Mouse (Mus musculus): ENCODE measurements around the gene G6pc3.

G6pc3 gene

DNA sequence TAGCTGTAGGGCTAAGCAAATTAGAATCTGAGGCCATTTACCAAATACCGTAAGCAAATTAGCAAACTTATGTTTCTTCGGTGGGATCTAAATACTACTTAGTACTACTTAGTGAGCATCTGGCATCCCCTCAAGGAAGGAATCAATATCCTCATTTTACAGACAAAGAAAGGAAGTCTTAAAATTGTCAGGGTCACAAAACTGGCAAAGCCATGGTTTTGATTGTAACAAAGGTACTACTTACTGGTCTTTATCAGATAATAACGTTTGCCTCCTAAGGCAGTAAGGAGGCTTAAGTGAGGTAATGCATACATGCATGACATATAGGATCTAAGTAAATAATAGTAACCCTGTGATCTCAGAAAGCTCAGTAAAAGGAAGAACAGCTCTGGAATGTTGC is 3.7 kb upstream of the G6pc3 start:
- no peak for ATAC-seq (ENCODE audit: insufficient number of reproducible peaks, low FRiP score, low TSS enrichment)

DNA sequence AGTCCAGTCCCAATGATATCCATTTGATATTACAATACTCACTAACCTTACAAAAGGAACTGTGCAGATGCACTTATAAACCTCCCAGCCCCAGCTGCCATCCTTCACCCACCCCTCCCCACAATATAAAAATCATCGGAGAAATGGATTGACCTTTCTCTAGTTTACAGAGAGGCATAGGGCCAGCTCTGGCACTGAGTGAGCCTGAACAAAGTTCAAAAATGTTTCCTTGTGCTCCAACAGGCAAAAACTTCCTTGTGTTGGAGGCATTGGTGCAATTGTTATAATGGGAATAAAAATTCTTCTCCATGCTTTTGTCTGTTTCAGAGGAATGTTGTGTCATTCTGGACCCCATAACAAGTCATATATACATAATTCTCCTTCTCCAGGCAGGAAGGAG is 3.2 kb upstream of the G6pc3 start:
- no peak for ATAC-seq (ENCODE audit: insufficient number of reproducible peaks, low FRiP score, low TSS enrichment)

DNA sequence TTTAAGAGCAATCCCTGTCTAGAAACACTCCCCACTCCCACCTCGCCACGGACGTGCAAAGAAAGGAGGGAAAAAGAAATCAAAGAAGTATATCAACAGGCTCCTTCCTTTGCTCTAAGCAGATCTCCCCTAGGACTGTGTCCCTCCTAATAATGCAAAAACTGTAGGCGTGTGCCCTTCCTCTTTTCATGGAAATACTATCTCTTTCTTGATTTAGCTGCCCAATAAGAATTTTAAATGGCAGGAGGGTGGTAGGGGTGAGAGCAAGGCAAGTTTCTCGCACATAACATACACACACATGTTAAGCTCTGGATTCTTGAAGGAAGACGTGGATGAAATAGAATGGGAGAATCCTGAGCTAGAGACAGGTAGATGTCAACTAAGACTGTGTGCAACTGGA is 440 bp upstream of the G6pc3 start:
- ATAC-seq (ENCODE audit: insufficient number of reproducible peaks, low FRiP score, low TSS enrichment) = no peak

DNA sequence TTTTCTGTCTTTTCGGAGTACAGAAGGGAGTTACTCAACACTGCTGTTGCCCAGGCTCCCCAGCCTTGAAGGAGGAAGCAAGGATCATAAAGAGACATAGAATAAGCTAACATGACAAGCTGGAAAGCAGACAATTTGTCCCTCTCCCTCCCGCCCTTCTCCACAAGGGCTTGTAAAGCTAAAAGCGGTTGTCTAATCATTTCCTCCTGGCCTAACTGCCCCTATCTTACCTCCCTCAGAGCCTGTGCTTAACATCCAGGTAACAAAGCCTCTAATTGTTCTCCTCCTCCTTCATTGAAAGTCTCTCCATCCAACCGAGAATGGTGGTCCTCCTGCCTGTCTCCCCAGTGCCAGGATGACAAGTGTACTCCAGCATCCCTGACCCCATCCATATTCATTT is 1.4 kb downstream of the G6pc3 start:
- no peak for ATAC-seq (ENCODE audit: insufficient number of reproducible peaks, low FRiP score, low TSS enrichment)

DNA sequence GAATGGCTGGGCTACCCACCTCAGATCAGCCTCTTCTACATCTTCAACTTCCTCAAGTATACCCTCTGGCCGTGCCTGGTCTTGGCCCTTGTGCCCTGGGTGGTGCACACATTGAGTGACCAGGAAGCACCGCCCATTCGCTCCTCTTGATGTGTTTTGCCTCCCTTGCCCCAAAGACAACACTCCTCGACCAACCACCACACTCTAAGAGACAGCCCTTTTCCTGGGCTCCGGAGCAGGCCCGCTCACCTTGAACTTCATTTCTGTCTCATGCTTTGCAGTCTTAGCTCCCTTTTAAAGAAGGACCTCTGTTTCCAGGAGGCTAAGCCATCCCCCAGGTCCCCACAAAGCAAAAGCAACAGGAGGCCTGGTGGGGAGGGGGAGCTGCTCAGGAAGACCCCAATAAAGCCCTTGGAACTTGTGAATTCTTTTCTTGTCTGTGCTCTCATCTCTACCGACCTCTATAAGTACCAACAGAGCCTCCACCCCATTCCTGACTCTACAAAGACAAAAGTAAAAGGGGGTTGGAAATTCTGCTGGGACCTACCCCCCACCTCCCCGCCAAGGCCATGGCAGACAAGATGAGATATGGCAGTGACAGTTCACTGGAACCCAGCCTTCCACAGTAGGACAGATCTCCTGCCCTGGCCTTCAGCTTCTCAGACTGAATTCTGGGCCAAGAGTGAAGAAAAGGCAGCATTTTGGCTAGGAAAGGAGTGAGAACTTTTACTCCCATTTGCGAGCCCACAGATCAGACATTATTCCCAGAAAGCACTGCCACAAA is 4.4 kb downstream of the G6pc3 start:
- no peak for ATAC-seq (ENCODE audit: insufficient number of reproducible peaks, low FRiP score, low TSS enrichment)

DNA sequence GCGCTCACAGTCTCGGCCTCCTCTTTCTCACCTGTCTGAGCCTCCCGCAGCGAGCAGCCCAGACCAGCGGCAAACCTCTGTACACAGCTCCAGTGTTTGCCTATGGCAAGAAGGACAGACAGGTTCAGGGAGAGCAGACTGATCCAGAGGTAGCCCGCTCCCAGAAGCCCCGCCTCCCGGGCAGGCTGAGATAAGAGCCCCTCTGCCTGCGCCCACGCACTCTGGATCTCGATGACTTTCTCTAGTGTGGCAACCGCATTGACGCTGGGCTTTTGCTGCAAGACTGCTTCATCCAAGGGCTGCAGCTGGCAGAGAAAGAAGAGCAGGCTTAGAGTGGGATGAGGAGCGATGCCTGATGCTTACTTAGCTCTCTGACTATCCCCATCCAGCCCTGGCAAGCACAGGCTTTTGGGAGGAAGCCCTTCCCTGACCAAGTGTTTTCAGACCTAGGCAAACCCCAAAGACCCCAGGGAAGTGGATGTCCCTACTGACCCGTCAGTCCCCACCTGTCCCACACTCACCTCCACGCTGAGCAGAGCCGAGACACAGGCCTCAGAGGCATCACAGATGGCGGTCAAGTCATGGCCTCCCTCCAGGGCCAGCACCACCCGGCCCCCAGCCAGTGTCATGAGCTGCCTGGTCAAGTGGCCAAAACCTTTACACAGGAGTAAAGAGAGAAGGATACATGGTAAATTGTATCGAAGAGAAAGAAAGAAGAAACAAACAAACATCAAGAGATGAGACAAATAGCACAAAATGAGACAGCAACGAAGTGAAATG is 6.8 kb downstream of the G6pc3 start:
- ATAC-seq (ENCODE audit: insufficient number of reproducible peaks, low FRiP score, low TSS enrichment) = no peak

DNA sequence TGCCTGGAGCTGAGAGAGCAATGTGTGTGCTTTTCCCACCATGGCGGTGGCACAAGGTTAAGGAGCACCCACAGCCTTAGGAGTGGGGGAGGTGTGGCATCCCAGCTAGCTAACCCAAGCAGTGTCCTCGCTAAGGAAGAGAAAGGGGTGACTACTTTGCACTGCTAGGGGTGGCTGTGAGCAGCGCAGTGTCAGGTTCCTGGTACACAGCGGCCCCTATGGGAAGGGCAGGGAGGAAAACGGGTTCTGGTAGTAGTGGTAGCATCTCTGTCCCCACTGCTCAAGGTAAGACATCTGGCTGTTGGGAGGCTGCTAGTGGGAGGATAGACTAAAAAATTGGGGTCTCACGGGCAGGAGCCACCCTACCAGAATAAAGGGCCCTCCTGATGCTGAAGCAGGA is 8.8 kb downstream of the G6pc3 start:
- ATAC-seq (ENCODE audit: insufficient number of reproducible peaks, low FRiP score, low TSS enrichment) = no peak

DNA sequence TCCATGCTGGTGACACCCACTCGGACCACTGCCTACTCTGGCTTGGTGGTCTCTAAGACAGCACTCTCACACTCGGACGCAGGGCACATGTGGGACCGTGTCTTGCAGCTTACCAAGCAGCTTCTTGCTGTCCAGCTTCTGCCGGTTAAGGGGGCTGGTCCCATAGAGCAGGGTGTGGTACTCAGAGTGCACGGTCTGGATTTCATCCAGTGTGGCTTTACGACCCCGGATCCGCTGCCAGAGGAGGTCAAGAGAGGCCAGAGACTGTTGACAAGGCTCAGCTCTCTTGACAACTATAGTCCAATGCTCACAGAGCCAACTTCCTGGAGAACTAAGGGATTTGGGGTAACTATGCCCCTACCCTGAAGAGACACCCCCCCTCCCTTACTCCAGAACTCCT is 10.4 kb downstream of the G6pc3 start:
- ATAC-seq (ENCODE audit: insufficient number of reproducible peaks, low FRiP score, low TSS enrichment) = no peak

DNA sequence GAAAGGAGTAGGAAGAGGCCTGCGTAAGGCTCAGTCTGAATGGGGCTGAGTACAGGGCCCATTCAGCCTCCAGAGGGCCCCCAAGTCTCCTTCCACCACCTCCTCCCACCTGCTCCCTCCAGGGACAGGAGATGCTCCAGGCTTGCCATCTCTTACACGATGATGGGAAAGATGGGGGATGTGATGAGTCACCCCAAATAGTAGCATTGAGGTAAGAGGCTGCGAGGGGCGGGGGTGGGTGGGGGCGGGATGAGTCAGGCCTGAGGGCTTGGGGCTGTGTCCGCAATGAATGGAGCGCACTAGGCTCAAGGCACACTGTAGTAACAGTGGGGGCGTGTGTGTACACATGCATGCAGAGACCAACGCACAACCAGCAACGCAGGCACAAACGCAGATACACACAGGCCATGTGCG is 12.0 kb downstream of the G6pc3 start:
- no peak for ATAC-seq (ENCODE audit: insufficient number of reproducible peaks, low FRiP score, low TSS enrichment)

DNA sequence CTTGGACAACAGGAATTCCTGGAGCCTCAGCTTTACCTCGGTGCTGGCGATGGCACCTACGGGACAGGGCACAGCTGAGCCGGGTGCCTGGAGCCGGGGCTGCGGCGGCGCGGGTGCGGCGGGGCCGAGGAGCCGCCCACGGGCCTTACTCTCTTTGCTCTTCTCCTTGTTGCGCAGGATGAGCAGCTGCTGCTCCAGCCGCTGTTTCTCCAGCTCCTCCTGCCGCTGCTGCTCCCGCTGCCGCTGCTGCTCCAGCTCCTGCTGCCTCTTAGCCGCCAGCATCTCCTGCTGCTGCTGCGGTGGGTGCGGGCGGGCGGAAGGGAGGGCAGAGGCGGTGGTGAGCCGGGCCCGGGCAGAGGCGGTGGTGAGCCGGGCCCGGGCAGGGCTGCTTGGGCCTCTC is 17.1 kb downstream of the G6pc3 start:
- ATAC-seq (ENCODE audit: insufficient number of reproducible peaks, low FRiP score, low TSS enrichment) = no peak

DNA sequence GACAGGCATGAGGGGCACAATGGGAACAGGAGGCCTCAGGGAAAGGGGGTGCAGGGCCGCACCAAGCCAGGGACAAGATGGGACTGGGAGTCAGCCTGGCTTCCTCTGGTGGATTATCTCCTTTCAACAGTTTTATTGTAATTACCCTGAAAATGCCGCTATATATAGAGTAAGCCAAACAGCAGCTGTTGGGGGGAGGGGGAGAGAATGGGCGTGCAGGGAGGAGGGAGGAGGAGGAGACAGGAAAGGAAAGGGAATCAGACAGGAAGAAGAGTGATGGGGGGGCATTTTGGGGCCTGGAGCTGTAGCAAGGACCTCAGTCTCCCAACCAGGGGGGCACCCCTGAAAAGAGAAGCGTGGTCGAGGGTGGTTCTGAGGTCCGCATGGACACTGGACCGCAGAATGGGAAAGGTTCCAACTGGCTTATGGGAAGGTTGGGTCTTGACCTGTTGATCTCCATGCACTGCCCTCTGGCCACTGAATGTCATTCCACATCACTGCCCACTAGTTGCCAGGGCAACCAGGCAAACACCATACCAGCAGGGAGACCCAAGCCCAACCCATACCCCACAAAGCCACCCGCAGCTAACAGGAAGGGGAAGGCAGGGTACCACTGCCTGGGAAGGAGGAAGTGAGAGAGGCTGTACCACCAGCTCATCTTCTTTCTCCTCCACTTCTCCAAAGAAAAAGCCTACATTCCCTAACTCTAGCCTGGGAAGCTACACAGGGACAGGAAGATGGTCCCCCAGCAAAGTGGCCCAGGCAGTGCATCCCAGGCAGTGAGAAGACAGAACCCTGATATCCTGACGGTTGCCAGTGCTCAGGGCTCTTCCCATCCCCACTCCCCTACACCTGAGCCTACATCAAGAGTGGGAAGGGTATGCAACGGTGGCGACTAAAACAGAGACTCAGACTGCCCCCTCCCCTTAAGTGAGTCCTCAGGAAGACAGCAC is 18.7 kb downstream of the G6pc3 start:
- no peak for ATAC-seq (ENCODE audit: insufficient number of reproducible peaks, low FRiP score, low TSS enrichment)

DNA sequence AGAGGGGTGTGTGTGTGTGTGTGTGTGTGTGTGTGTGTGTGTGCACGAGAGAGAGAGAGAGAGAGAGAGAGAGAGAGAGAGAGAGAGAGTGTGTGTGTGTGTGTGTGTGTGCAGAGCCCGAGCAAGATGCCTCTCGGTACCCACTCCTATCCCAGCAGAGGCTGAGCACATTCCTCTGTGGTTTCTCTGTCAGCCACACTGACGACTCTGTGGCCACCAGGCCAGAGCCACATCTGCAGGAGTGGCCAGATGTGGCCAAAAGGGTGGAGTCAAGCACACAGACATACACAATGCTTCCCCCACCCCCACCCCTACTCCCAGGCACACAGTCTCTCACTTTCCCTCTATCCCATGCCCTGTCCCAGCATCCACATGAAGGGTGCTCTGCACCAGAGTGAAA is 19.4 kb downstream of the G6pc3 start:
- ATAC-seq (ENCODE audit: insufficient number of reproducible peaks, low FRiP score, low TSS enrichment) = no peak

DNA sequence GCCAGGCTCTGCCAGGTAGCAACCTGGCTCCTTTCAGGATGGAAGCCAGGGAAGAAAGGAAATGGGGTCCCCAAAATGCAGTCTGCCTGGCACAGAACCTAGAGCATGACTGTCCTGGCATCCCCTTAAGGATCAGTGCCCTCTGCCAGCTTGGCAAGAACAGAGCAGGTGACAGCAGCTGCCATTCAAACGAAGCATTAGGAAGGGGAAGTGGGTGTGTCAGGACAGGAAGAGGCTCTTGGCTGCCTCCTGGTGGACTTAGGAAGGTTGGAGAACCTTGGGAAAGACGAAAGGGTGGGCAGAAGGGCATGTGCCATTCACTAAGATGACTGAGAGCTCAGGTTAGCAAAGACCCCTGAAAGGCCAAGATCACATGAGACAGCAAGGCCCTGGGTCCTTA is 20.3 kb downstream of the G6pc3 start:
- peak; percentile 56; the same call in 1 of the 2 replicates for ATAC-seq (ENCODE audit: insufficient number of reproducible peaks, low FRiP score, low TSS enrichment)

DNA sequence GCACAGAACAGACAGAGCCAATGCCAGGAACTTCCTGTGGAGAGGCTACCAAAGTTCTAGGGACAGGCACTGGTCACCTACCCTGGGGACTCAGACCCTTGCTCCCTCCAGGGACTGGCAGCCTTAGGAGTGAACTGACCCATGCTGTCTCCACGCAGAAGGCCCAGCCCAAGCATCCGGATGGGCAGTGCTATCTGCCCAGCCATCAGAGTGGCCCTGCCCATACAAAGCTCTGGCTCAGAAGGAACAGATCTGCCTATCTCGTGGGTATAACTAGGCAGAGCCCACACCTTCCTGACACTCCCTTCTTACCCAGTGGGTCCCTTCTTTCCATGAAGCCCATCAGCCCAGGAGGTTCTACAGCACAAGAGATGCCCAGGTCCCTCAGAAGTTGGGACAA is 20.8 kb downstream of the G6pc3 start:
- ATAC-seq (ENCODE audit: insufficient number of reproducible peaks, low FRiP score, low TSS enrichment) = no peak

DNA sequence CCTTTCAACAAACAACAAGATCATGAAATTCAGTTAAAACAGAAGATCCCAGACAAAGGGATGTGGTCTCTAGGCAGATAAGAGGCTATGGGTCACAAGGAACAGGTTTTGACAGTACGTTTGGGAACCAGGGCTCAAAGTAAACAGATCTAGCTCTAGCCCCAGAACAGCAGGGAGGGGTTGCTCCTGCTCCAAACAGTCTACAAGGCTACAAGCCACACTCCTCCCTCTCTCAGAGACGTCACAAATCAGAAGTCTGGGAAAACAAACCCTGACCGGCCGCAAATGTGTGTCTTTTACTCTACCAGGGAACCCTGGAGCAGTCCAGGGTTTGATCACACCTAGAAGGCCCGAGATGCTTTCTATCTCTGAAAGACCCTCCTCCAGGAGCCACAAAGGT is 21.6 kb downstream of the G6pc3 start:
- ATAC-seq (ENCODE audit: insufficient number of reproducible peaks, low FRiP score, low TSS enrichment) = no peak

DNA sequence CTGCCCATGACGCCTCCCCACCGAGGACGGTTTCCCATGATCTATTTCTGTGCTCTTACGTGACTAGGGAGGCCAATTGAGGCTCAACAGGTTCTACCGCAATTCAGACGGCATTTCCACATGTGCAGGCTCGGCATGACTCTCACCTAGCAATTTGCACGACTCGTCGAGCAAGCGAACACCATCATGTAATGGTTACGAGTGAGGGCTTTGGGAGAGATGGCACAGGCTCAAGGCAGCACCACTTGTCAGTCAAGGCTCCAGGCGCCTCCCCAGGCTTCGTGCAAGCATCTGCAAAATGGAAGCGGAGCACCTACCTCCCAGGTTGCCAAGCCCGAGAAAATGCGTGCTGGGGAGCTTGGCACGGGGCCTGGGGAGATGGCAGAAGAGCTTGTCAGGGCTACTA is 22.5 kb downstream of the G6pc3 start:
- no peak for ATAC-seq (ENCODE audit: insufficient number of reproducible peaks, low FRiP score, low TSS enrichment)

DNA sequence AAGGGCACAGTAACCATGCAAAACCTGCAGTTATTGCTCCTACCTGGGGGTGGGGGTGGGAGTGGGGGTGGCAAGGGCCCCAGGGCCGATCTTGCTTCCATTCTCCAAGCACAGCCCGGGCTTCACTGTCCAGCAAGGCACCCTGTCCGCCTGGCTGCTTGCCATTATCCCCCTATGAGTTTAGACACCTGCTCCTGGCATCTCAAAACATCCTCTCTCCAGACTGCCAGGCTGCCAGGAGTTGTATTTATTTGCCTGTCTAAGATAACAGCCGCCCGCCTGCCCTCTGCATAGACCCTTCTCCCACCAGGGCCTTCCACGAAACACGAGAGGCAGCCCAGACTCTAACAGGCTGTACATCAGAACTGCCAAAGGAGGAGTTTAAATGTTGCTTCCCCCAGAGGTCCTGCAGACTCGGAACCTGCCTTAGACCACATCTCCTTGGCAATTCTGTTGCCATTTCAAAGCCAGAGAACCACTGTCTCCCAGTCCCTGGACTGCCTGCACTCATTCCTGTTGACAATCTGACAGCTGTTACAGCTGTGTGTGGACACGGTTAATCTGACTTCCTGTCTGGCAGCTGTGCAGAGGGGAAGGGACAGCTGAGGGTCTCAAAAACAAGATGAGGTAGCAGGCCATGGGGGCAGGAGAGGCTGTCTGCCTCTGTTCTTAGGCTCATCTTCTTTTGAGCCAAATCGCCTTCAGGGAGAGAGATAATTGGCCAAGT is 25.2 kb downstream of the G6pc3 start:
- no peak for ATAC-seq (ENCODE audit: insufficient number of reproducible peaks, low FRiP score, low TSS enrichment)

DNA sequence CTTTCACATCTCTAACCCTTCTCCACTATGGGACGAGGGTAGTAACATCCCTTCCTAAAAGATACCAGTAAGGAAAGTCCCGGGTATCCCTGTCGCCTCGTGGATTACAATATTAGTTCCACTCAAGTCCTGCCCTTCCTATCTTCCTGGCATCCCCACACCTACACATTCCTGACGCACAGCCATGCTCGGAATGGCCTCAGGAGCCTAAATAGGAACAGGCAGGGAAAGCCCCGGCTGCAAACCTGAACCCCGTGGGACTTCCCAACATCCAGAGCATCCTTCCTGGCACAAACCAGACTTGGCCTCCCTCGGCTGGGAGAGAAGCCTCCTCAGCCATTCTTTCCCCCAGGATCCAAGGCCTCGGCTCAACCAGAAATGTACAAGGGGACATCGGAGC is 26.1 kb downstream of the G6pc3 start:
- no peak for ATAC-seq (ENCODE audit: insufficient number of reproducible peaks, low FRiP score, low TSS enrichment)

DNA sequence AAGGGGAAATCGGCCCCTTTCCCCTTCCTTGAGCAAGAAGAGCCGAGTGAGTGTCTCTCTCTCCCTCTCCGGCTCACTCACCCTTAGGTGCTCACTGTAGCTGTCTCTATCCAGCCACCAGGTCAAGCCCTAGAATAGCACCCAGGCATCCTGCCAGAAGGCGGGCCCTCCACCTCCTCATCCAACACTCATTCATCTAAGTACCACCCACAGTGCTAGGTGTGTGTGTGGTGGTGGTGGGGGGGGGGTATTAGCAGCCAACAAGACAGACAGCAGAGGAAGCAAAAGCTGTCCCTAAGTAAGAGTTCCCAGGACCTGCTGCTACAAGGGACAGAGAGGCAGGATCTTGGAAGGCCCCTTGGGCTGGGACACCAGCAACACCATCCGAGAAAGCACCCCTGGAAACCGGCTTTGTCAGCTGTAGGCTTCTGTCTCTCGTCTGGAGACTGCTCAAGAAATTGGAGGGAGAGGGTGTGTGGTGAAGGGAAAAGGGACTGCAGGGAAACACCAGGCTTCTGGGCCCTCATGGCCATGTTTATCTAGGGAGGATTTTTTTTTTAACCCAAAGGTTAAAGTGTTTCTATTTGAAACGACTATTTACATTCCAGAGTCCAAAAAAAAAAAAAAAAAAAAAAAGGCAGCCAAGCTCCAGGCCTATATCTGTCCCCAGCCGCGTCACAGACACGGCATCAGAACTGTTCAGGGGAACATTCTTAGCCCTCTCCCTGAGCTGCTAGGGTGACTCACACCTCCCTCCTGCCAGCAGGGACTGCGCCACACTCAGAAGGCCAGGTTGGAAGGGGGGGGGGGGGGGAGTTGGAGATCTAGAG is 26.9 kb downstream of the G6pc3 start:
- no peak for ATAC-seq (ENCODE audit: insufficient number of reproducible peaks, low FRiP score, low TSS enrichment)

All from cerebellum, adult (tissue).